Mouse (Mus musculus) hindbrain, embryonic 12.5 days (tissue): ENCODE results near the gene Mmp3. TPM values are rescaled to one million over a fixed set of nuclear protein-coding genes. Genes with fewer than 3 reads are reported as not detected.
"Not testable (repeated sequence)": the region's sequence is repeated elsewhere in the genome, so short reads cannot be mapped to it uniquely, and the experiment has no call there.

ENCODE experiments used
- ATAC-seq: fragments of 200-750 bp; cut with Nextera tagmentation; 2 replicates; pipeline ENCODE4 v1.8.0; 2017; ENCODE audit warnings: moderate TSS enrichment; ENCODE audit not compliant: low FRiP score
- H3K27ac ChIP-seq: fragments of 300-500 bp; sonication (generic); 2 replicates; pipeline ENCODE4 v1.5.1; 2016; ENCODE audit warnings: mild to moderate bottlenecking
- H3K27me3 ChIP-seq: fragments of 300-500 bp; sonication (generic); 2 replicates; pipeline ENCODE4 v1.6.1; 2016; ENCODE audit warnings: mild to moderate bottlenecking
- H3K36me3 ChIP-seq: fragments of 300-500 bp; sonication (generic); 2 replicates; pipeline ENCODE4 v1.6.1; 2016; ENCODE audit warnings: mild to moderate bottlenecking
- H3K4me1 ChIP-seq: fragments of 300-500 bp; sonication (generic); 2 replicates; pipeline ENCODE4 v1.6.1; 2016
- H3K4me2 ChIP-seq: fragments of 300-500 bp; sonication (generic); replicated peaks from 2 replicates; pipeline ENCODE4 v1.6.1; 2016; ENCODE audit warnings: mild to moderate bottlenecking
- H3K4me3 ChIP-seq: fragments of 300-500 bp; sonication (generic); 2 replicates; pipeline ENCODE4 v1.5.1; 2016; ENCODE audit warnings: mild to moderate bottlenecking
- H3K9ac ChIP-seq: fragments of 300-500 bp; sonication (generic); 2 replicates; pipeline ENCODE4 v1.6.1; 2016; ENCODE audit warnings: mild to moderate bottlenecking, moderate library complexity
- H3K9me3 ChIP-seq: fragments of 300-500 bp; sonication (generic); replicated peaks from 2 replicates; pipeline ENCODE4 v1.6.1; 2016; ENCODE audit warnings: mild to moderate bottlenecking
- WGBS: fragments of 180-500 bp; shearing (Covaris S2); methylation state at CpG from one replicate; pipeline ENCODE4 v1.1.7; 2016; 5-methylcytosine and 5-hydroxymethylcytosine counted together
- polyA plus RNA-seq: library from polyadenylated mRNA; unstranded; fragments of >200 nt; fragmentation: Nextera tagmentation; extraction: Ambion mirVana; gene quantifications from 2 replicates; pipeline ENCODE4 v1.2.1, GENCODE M21; 2016

Mmp3 gene
- not detected in 2 replicates for polyA plus RNA-seq

GRCm38 (mm10) chr9:7445522-7445921 is at the start of gene Mmp3:
TSS of gene Mmp3 (plus strand) at chr9:7445822.
- Histone ChIP-seq H3K27me3 (no peaks in the 10 kb centered on the region), H3K27ac (no peak within 1 kb of the TSS), H3K9ac (no peak within 1 kb of the TSS), H3K9me3 (no peaks in the 10 kb centered on the region), H3K36me3 (no peaks in the 10 kb centered on the region), H3K4me3 (no peak within 1 kb of the TSS), H3K4me2 (no peak within 1 kb of the TSS), H3K4me1 (no peaks in the 10 kb centered on the region)
- no peak for ATAC-seq
- WGBS: 88% methylated on average over 2 of the region's 2 CpGs

GRCm38 (mm10) chr9:7396556-7396955 is 49.1 kb upstream of the Mmp3 start:
- H3K4me3 ChIP-seq, H3K27ac ChIP-seq, ATAC-seq, H3K36me3 ChIP-seq, H3K4me2 ChIP-seq, H3K4me1 ChIP-seq, H3K9me3 ChIP-seq, H3K27me3 ChIP-seq, H3K9ac ChIP-seq: not testable (repeated sequence)
- 79% methylated on average over 8 of the region's 8 CpGs for WGBS

- Histone ChIP-seq H3K4me1 (no peaks in the 10 kb centered on the region), H3K27ac (no peak overlapping the region), H3K9me3 (no peaks in the 10 kb centered on the region), H3K27me3 (no peaks in the 10 kb centered on the region), H3K4me2 (no peak overlapping the region), H3K4me3 (no peak overlapping the region), H3K36me3 (no peaks in the 10 kb centered on the region), H3K9ac (no peak overlapping the region)
- WGBS: 73% methylated on average over 2 of the region's 2 CpGs
- no peak for ATAC-seq
Measured at GRCm38 (mm10) chr9:7453302-7453701, 7.7 kb downstream of the Mmp3 start.

GRCm38 (mm10) chr9:7470262-7470661 is 24.6 kb downstream of the Mmp3 start:
- no peaks in the 10 kb centered on the region for H3K27me3 ChIP-seq
- no peak overlapping the region for H3K27ac ChIP-seq
- no peak overlapping the region for H3K9ac ChIP-seq
- H3K4me3 ChIP-seq: no peak overlapping the region
- H3K36me3 ChIP-seq: no peaks in the 10 kb centered on the region
- WGBS: 73% methylated on average over 1 of the region's 1 CpGs
- no peaks in the 10 kb centered on the region for H3K4me1 ChIP-seq
- no peak for ATAC-seq
- H3K4me2 ChIP-seq: no peak overlapping the region
- no peaks in the 10 kb centered on the region for H3K9me3 ChIP-seq

- Histone ChIP-seq H3K9me3 (no peaks in the 10 kb centered on the region), H3K27ac (no peak overlapping the region), H3K4me1 (no peaks in the 10 kb centered on the region), H3K36me3 (no peaks in the 10 kb centered on the region), H3K4me3 (no peak overlapping the region), H3K27me3 (no peaks in the 10 kb centered on the region), H3K4me2 (no peak overlapping the region), H3K9ac (no peak overlapping the region)
- WGBS: 73% methylated on average over 5 of the region's 5 CpGs
- no peak for ATAC-seq
Measured at GRCm38 (mm10) chr9:7483684-7484394, 38.2 kb downstream of the Mmp3 start.

- H3K36me3 ChIP-seq: no peaks in the 10 kb centered on the region
- 89% methylated on average over 3 of the region's 3 CpGs for WGBS
- ATAC-seq: no peak
- no peaks in the 10 kb centered on the region for H3K9me3 ChIP-seq
- H3K9ac ChIP-seq: no peak overlapping the region
- H3K27ac ChIP-seq: no peak overlapping the region
- no peaks in the 10 kb centered on the region for H3K4me1 ChIP-seq
- no peaks in the 10 kb centered on the region for H3K27me3 ChIP-seq
- H3K4me2 ChIP-seq: no peak overlapping the region
- H3K4me3 ChIP-seq: no peak overlapping the region
Measured at GRCm38 (mm10) chr9:7501138-7501537, 55.5 kb downstream of the Mmp3 start.

- no peak for ATAC-seq
- no peaks in the 10 kb centered on the region for H3K27me3 ChIP-seq
- no peak within 1 kb of the TSS for H3K9ac ChIP-seq
- H3K4me1 ChIP-seq: no peaks in the 10 kb centered on the region
- H3K27ac ChIP-seq: no peak within 1 kb of the TSS
- H3K4me2 ChIP-seq: no peak within 1 kb of the TSS
- no peaks in the 10 kb centered on the region for H3K36me3 ChIP-seq
- 93% methylated on average over 3 of the region's 3 CpGs for WGBS
- H3K4me3 ChIP-seq: no peak within 1 kb of the TSS
- no peaks in the 10 kb centered on the region for H3K9me3 ChIP-seq
Measured at GRCm38 (mm10) chr9:7502051-7502450, 56.4 kb downstream of the Mmp3 start, which contains the start of gene Mmp10. TSS of gene Mmp10 (plus strand) at chr9:7502352.

Other genes starting within 250 kb of the Mmp3 start
- not detected in 2 replicates for gene Mmp13, start 173.3 kb upstream of the Mmp3 start, polyA plus RNA-seq
- not detected in 2 replicates for gene Mmp12, start 101.4 kb upstream of the Mmp3 start, polyA plus RNA-seq
- not detected in 2 replicates for gene Mmp1b, start 57.8 kb upstream of the Mmp3 start, polyA plus RNA-seq
- gene Mmp10, start 56.5 kb downstream of the Mmp3 start, polyA plus RNA-seq: not detected in 2 replicates
- 0.27 TPM in 1 of 2 replicates, not detected in the other for gene Mmp8, start 112.6 kb downstream of the Mmp3 start, polyA plus RNA-seq
- gene Mmp27, start 125.6 kb downstream of the Mmp3 start, polyA plus RNA-seq: not detected in 2 replicates
- not detected in 2 replicates for gene Mmp20, start 182.4 kb downstream of the Mmp3 start, polyA plus RNA-seq
- gene Mmp7, start 246.3 kb downstream of the Mmp3 start, polyA plus RNA-seq: not detected in 2 replicates